Mouse (Mus musculus) liver, embryonic 12.5 days (tissue): ENCODE results near the gene Scrn2. TPM values are rescaled to one million over a fixed set of nuclear protein-coding genes. Genes with fewer than 3 reads are reported as not detected.

Source experiments
- ATAC-seq: fragments of 200-750 bp; cut with Nextera tagmentation; 2 replicates; pipeline ENCODE4 v1.8.0; 2017; ENCODE audit warnings: moderate number of reproducible peaks, mild to moderate bottlenecking, moderate library complexity
- H3K27ac ChIP-seq: fragments of 300-500 bp; sonication (generic); 2 replicates; pipeline ENCODE4 v1.5.1; 2016; ENCODE audit warnings: mild to moderate bottlenecking
- H3K27me3 ChIP-seq: fragments of 300-500 bp; sonication (generic); replicated peaks from 2 replicates; pipeline ENCODE4 v1.6.1; 2016; ENCODE audit warnings: mild to moderate bottlenecking, moderate library complexity
- H3K36me3 ChIP-seq: fragments of 300-500 bp; sonication (generic); 2 replicates; pipeline ENCODE4 v1.6.1; 2016; ENCODE audit warnings: mild to moderate bottlenecking, moderate library complexity
- H3K4me1 ChIP-seq: fragments of 300-500 bp; sonication (generic); 2 replicates; pipeline ENCODE4 v1.6.1; 2016
- H3K4me2 ChIP-seq: fragments of 300-500 bp; sonication (generic); 2 replicates; pipeline ENCODE4 v1.6.1; 2016; ENCODE audit warnings: mild to moderate bottlenecking, moderate library complexity
- H3K4me3 ChIP-seq: fragments of 300-500 bp; sonication (generic); 2 replicates; pipeline ENCODE4 v1.5.1; 2016; ENCODE audit warnings: mild to moderate bottlenecking, moderate library complexity
- H3K9ac ChIP-seq: fragments of 300-500 bp; sonication (generic); 2 replicates; pipeline ENCODE4 v1.6.1; 2016; ENCODE audit warnings: mild to moderate bottlenecking, moderate library complexity
- H3K9me3 ChIP-seq: fragments of 300-500 bp; sonication (generic); replicated peaks from 2 replicates; pipeline ENCODE4 v1.6.1; 2016; ENCODE audit warnings: mild to moderate bottlenecking, moderate library complexity
- WGBS: fragments of 180-500 bp; shearing (Covaris S2); methylation state at CpG from one replicate; pipeline ENCODE4 v1.1.7; 2016; ENCODE audit not compliant: insufficient replicate concordance; 5-methylcytosine and 5-hydroxymethylcytosine counted together
- polyA plus RNA-seq: library from polyadenylated mRNA; unstranded; fragments of >200 nt; fragmentation: Nextera tagmentation; extraction: Ambion mirVana; gene quantifications from 2 replicates; pipeline ENCODE4 v1.2.1, GENCODE M21; 2016

Scrn2 gene
- polyA plus RNA-seq, 1 experiment from 2014 or later, result 11.0 TPM

DNA sequence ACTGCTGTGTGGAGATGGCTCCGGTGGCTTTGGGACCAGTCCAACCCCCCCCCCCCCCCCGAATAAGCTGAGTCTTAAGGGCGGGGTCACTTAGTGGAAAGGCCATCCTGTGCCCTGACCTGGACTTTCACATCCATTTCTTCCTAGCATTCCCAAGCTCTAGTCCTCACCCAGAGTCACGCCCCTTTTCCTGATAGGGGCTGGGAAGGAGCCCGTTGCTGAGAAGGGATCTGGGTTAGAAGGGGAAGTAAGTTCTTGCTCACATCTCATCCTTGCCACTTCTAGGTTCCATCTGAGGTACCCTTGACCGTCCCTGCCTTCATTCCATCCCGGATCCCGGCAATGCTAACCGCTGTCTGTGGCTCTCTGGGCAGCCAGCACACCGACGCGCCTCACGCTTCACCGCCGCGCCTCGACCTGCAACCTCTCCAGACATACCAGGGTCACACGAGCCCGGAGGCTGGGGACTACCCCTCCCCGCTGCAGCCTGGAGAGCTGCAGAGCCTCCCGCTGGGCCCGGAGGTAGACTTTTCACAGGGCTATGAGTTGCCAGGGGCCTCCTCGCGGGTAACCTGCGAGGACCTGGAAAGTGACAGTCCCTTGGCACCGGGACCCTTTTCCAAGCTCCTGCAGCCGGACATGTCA, 8.5 kb upstream of the Scrn2 start:
- peaks cover 40% of the 10 kb centered on the region for H3K4me1 ChIP-seq
- no peaks in the 10 kb centered on the region for H3K36me3 ChIP-seq
- H3K9me3 ChIP-seq, result no peaks in the 10 kb centered on the region

DNA sequence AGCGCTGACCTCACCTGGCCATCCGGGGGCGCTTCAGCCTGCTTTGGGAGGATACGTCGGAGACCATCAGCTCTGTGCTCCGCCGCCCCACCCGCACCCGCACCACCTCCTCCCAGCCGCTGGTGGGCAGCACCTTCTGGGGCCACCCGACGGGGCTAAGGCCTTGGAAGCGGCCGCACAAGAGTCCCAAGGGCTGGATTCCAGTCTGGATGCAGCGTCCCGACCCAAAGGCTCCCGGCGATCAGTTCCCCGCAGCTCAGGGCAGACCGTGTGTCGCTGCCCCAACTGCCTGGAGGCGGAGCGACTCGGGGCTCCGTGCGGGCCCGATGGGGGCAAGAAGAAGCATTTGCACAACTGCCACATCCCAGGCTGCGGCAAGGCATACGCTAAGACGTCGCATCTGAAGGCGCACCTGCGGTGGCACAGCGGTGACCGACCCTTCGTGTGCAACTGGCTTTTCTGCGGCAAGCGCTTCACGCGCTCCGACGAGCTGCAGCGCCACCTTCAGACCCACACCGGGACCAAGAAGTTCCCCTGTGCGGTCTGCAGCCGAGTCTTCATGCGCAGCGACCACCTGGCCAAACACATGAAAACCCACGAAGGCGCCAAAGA, 7.8 kb upstream of the Scrn2 start:
- H3K9ac ChIP-seq, result peak overlapping the region; percentile 60
- H3K4me3 ChIP-seq, result peak overlapping the region; percentile 59
- H3K4me1 ChIP-seq, result peaks cover 41% of the 10 kb centered on the region
- H3K27ac ChIP-seq, result no peak overlapping the region
- H3K27me3 ChIP-seq, result peaks cover 90% of the 10 kb centered on the region
- ATAC-seq, result peak; percentile 52; the same call in 1 of the 2 replicates
- no peaks in the 10 kb centered on the region for H3K9me3 ChIP-seq
- H3K36me3 ChIP-seq, result no peaks in the 10 kb centered on the region
- under 1% methylated on average over 50 of the region's 50 CpGs for WGBS
- H3K4me2 ChIP-seq, result peak overlapping the region; percentile 78

More for the DNA sequence above, 8.5 kb upstream of the Scrn2 start:
- Histone ChIP-seq H3K4me3 (peak overlapping the region; percentile 59), H3K27ac (no peak overlapping the region), H3K9ac (no peak overlapping the region), H3K27me3 (peaks cover 98% of the 10 kb centered on the region), H3K4me2 (peak overlapping the region; percentile 78)
- no peak for ATAC-seq
- WGBS, result 3% methylated on average over 27 of the region's 27 CpGs

DNA sequence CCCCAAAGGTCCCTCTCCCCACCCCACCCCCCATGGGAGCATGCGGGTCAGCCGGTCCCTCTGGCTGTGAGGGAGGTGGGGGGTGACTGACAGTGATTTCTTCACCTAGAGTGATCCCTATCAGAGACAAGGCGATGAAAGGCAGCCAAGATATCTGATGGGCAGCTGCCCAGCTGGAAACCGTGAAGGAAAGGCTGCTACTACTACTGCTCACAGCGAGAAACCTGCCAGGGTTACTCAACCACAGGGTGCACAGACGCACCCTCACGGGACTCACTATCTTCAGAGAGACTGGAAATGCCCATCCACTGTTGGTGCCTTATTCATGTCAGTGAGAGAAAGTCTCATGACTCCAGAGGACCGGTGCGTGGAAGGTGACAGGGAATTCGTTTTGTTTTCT, 4.8 kb upstream of the Scrn2 start:
- ATAC-seq, result no peak
- 35% methylated on average over 10 of the region's 10 CpGs for WGBS

DNA sequence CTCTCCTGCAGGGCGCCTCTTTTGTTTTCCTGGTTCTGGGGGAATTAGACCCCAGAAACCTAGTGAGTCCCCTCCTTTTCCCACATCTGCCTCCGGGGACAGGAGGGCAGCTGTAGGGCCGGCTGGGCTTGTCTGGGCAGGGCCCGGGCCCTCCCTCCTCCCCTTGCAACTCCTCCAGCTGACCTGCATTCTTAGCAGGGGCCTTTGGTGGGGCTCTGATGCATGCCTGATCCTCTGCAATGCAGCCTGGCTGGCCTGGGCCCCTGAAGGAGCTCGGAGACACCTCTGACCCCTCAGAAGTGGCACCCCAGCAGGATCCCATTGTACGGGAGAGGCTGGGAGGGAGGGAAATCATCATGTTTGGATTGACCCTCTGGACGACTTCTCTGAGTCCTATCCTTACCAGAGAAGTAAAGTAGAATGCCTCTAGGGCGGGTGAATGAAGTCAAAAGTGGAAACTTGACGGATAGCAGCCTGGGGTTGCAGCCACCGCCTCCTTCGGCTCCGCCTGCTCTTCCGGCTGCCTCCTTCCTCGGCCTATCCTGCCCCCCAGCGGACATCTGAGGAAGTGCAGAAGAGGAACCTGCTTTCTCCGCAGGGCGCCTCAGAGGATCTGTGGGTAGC, 3.9 kb upstream of the Scrn2 start:
- Histone ChIP-seq H3K9me3 (no peaks in the 10 kb centered on the region), H3K4me1 (peaks cover 47% of the 10 kb centered on the region), H3K27ac (peak overlapping the region; percentile 56), H3K4me2 (peak overlapping the region; percentile 72), H3K27me3 (peaks cover 60% of the 10 kb centered on the region), H3K36me3 (no peaks in the 10 kb centered on the region), H3K9ac (peak overlapping the region; percentile 65), H3K4me3 (peak overlapping the region; percentile 36)
- ATAC-seq, result peak; percentile 36; the same call in 1 of the 2 replicates
- WGBS, result 13% methylated on average over 17 of the region's 17 CpGs

More for the DNA sequence above, 4.8 kb upstream of the Scrn2 start:
- no peak overlapping the region for H3K9ac ChIP-seq
- H3K4me1 ChIP-seq, result peaks cover 38% of the 10 kb centered on the region
- H3K4me3 ChIP-seq, result no peak overlapping the region
- H3K36me3 ChIP-seq, result no peaks in the 10 kb centered on the region
- H3K4me2 ChIP-seq, result no peak overlapping the region
- H3K27ac ChIP-seq, result no peak overlapping the region
- no peaks in the 10 kb centered on the region for H3K9me3 ChIP-seq
- peaks cover 69% of the 10 kb centered on the region for H3K27me3 ChIP-seq

DNA sequence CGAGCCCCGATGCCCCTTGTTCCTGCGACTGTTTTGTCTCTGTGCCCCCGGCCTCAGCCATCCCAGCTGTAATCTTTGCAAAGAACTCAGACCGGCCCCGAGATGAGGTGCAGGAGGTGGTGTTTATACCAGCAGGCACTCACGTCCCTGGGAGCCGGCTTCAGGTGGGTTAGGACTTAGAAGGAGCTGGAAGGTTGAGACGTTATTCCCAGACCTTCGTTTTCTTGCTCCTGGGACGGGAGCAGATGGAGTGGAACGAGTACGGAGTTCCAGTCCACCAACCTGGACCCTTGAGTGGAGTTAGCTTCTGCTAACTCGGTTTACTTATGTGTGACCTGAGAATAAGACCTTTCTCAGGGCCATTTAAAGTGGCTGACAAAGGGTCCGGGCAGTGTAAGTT, 688 bp downstream of the Scrn2 start:
- peak; percentile 2; the same call in 1 of the 2 replicates for ATAC-seq
- Histone ChIP-seq H3K9me3 (no peaks in the 10 kb centered on the region), H3K4me3 (peak overlapping the region; percentile 65), H3K36me3 (peaks cover 7% of the 10 kb centered on the region; the same call in 1 of the 2 replicates), H3K9ac (peak overlapping the region; percentile 71), H3K4me2 (peak overlapping the region; percentile 69), H3K4me1 (peaks cover 29% of the 10 kb centered on the region), H3K27ac (peak overlapping the region; percentile 57; the same call in 1 of the 2 replicates), H3K27me3 (peaks cover 14% of the 10 kb centered on the region)
- WGBS, result 24% methylated on average over 15 of the region's 15 CpGs

DNA sequence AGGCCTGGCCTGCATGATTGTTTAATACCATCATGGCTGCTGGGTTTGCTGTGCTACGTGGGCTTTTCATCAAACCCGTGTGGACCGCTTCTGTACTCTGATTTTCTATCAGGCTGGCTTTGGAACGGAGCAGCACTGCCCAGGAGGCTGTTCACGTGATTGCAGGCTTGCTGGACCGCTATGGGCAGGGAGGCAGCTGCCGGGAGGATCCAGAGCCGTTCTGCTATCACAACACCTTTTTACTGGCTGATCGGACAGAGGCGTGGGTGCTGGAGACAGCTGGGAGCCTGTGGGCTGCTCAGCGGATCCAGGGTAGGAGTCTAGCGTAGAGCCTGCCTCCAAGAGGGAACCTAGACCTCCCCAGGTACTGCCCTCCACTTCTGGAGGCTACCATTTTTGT, 2.2 kb downstream of the Scrn2 start:
- WGBS, result 77% methylated on average over 12 of the region's 12 CpGs
- Histone ChIP-seq H3K4me2 (no peak overlapping the region), H3K4me3 (no peak overlapping the region), H3K27me3 (0 out of 2 replicates have a peak, but pooled peaks cover 8% of the 10 kb centered on the region), H3K9me3 (no peaks in the 10 kb centered on the region), H3K27ac (no peak overlapping the region), H3K4me1 (peaks cover 20% of the 10 kb centered on the region), H3K9ac (no peak overlapping the region), H3K36me3 (peaks cover 7% of the 10 kb centered on the region; the same call in 1 of the 2 replicates)
- ATAC-seq, result no peak

DNA sequence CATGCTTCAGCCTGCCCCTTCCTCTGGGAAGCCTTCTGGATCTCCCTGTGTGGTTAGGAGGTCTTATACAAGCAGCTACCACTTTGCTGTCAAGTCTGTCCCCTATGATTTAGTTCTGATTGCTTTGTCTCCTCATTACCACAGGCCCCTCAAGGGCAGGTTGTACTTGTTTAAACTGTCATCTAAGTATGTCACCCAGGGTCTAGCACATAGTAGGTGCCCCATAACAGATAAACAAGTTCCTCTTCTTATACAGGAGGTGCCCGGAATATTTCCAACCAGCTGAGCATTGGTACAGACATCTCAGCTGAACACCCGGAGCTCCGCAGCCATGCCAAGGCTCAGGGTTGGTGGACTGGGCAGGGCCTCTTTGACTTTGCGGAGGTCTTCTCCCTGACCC, 2.8 kb downstream of the Scrn2 start:
- Histone ChIP-seq H3K9ac (no peak overlapping the region), H3K4me3 (no peak overlapping the region), H3K36me3 (peaks cover 7% of the 10 kb centered on the region; the same call in 1 of the 2 replicates), H3K4me1 (peaks cover 20% of the 10 kb centered on the region), H3K9me3 (no peaks in the 10 kb centered on the region), H3K27me3 (0 out of 2 replicates have a peak, but pooled peaks cover 8% of the 10 kb centered on the region), H3K27ac (no peak overlapping the region), H3K4me2 (no peak overlapping the region)
- no peak for ATAC-seq
- WGBS, result 74% methylated on average over 4 of the region's 4 CpGs

DNA sequence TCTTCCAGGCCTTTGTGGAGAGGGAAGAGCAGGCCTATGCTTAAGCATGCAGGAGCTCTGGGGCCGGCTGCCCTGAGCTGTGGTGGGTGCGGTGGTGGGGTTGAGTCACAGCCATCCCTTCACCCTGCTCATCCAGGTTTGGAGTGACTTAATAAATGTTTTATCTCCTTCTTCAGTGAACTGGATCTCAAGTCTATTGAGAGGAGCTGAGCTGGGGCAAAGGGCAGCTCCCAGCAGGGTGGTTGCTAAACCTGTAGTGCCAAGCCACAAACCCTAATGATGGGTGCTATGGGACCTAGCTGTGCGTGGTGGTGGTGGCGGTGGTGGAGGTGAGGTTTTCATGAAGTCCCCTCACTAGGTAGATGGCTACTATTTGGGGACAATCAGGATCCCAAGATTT, 4.0 kb downstream of the Scrn2 start:
- Histone ChIP-seq H3K4me2 (no peak overlapping the region), H3K9me3 (no peaks in the 10 kb centered on the region), H3K27me3 (no peaks in the 10 kb centered on the region), H3K4me3 (no peak overlapping the region), H3K9ac (no peak overlapping the region), H3K4me1 (peaks cover 20% of the 10 kb centered on the region), H3K27ac (no peak overlapping the region), H3K36me3 (peaks cover 7% of the 10 kb centered on the region; the same call in 1 of the 2 replicates)
- no peak for ATAC-seq
- WGBS, result 83% methylated on average over 4 of the region's 4 CpGs

DNA sequence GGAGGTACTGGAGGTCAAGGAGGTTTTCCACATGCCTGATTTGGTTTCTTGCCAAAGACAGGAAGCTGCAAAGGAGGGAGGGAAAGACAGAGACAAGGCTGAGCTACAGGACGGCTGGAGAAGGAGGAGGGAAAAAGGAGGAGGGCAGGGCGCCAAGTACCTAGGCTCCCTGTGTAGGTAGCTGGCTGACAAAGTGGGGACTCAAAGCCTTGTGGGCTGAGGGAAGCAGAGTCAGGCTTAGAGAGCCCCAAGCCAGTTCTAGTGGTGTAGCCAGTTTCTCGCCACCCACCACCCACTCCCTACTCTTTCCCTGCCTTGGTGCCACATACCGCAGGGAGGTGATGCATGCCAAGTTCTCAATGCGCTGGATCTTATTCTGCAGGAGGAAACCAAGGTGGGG, 6.4 kb downstream of the Scrn2 start:
- WGBS, result 70% methylated on average over 5 of the region's 5 CpGs
- Histone ChIP-seq H3K4me1 (peaks cover 10% of the 10 kb centered on the region), H3K9me3 (no peaks in the 10 kb centered on the region)

DNA sequence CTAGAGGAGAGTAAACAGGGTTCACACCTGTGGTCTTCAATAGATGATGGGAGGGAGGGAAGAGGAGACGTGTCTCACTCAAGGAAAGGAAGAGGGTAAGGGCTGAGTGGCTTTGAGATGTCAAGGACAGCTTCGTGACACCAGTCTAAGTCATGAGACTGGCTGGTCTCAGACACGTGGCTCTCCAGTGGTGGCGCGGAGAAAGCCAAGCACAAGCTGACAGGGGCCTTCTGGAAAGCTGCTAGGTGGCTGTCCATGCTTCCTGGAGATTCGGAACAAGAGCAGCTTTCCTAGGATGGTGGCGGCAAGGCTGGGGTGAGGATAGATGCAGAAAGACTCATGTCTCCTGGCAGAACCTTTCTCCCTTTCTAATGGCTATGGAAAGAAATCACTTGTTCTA, 9.1 kb downstream of the Scrn2 start:
- H3K27me3 ChIP-seq, result no peaks in the 10 kb centered on the region

More for the DNA sequence above, 6.4 kb downstream of the Scrn2 start:
- peaks cover 7% of the 10 kb centered on the region; the same call in 1 of the 2 replicates for H3K36me3 ChIP-seq
- no peak overlapping the region for H3K4me3 ChIP-seq
- no peak for ATAC-seq
- no peak overlapping the region for H3K4me2 ChIP-seq
- H3K27me3 ChIP-seq, result no peaks in the 10 kb centered on the region
- H3K9ac ChIP-seq, result no peak overlapping the region
- H3K27ac ChIP-seq, result no peak overlapping the region

DNA sequence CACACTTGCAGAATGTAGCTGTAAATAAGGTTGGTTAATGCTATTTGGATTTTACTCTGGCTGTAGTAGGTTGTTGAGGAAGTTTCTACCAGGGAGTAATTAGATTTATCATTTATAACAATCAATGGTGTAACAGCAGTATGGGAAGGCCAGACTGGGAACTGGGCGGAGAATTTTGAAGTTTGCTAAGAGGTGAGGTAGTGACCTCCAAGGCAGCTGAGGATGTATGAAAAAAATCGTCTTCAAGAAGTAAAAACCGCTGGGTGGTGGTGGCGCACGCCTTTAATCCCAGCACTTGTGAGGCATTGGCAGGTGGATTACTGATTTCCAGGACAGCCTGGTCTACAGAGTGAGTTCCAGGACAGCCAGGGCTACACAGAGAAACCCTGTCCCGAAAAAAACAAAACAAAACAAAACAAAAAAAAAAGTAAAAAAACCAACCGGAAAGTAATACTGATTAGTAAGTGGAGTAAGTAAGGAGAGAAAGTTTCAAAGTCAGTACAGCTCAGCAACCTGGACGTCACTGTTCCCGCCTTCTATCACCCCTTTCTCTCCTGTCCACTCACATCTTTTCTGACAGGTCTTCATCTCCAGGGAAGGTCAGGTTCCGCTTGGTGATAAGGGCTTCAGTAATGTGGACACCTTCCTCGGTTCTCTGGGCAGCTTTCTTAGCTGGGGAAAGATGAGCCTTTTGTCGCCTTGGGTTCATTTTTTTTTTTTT, 10.7 kb downstream of the Scrn2 start:
- Histone ChIP-seq H3K9ac (peak overlapping the region; percentile 85), H3K36me3 (peaks cover 25% of the 10 kb centered on the region), H3K27ac (peak overlapping the region; percentile 66; the same call in 1 of the 2 replicates), H3K4me1 (peaks cover 27% of the 10 kb centered on the region), H3K4me2 (peak overlapping the region; percentile 91), H3K9me3 (no peaks in the 10 kb centered on the region), H3K4me3 (peak overlapping the region; percentile 90), H3K27me3 (no peaks in the 10 kb centered on the region)
- WGBS, result 29% methylated on average over 12 of the region's 12 CpGs
- 0 out of 2 replicates have a peak, but pooled peaks have one; percentile 35 for ATAC-seq

More for the DNA sequence above, 9.1 kb downstream of the Scrn2 start:
- WGBS, result 58% methylated on average over 7 of the region's 7 CpGs
- no peak overlapping the region for H3K4me3 ChIP-seq
- H3K9ac ChIP-seq, result no peak overlapping the region
- peaks cover 27% of the 10 kb centered on the region for H3K4me1 ChIP-seq
- no peak for ATAC-seq
- no peaks in the 10 kb centered on the region for H3K9me3 ChIP-seq
- H3K27ac ChIP-seq, result no peak overlapping the region
- H3K4me2 ChIP-seq, result no peak overlapping the region
- peaks cover 9% of the 10 kb centered on the region for H3K36me3 ChIP-seq
